Mouse (Mus musculus) bone marrow macrophage, adult 2 months (primary cell): Measurements from ENCODE around the gene Trmt11.

Source experiments
- CTCF ChIP-seq: IDR thresholded peaks from 2 replicates; pipeline ENCODE4 v1.5.1; 2012; ENCODE audit warnings: low read depth, mild to moderate bottlenecking, low read length, moderate library complexity
- POLR2A ChIP-seq: IDR thresholded peaks from 2 replicates; pipeline ENCODE4 v1.6.1; 2012; ENCODE audit warnings: mild to moderate bottlenecking, low read depth, low read length, borderline replicate concordance

DNA sequence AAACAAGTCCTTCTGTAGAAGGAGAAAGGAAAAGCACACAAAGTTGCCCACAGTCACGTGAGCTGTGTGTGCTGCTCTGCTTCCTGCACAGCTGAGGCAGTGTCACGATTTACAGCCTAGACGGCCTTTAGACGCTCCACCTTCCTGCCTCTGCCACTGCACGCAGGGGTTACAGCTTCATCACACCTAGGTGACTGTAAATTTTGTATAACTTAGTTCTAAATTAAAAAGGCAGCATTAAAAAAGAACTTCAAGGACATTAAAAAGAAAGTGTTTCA, 62.1 kb downstream of the Trmt11 start:
- TF ChIP-seq POLR2A = no peak
- no peak for TF ChIP-seq CTCF
